Mouse (Mus musculus): ENCODE measurements at regions not wholly inside any gene's neighbourhood (a gene's known extent, or its start where the extent isn't known, plus 50 kb on each side); places are given as distances from the start of the nearest gene placed in this dataset.

DNA sequence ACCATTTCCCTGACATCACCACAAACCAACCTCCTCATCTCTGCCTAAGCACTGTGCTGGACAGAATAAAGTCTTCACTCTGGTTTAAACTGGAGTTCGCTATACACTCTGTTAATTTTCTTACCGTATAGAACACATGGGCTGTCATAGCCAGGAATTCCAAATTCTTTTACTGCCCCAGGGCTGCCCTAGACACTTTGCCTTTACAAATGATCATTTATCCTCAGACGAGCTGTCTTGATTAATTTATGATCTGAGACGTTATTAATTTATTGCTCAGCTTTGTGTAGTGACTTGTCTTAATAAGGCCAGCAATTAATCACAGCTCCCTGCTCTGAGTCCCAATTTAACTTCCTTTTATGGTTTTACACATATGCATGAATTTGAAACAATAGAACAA lies 125.2 kb upstream of the Lnx1 start:
- H3K27ac ChIP-seq (ENCODE audit: low read depth, low read length), result no peak overlapping the region
- no peak overlapping the region for H3K4me3 ChIP-seq (ENCODE audit: low read length)
- no peaks in the 10 kb centered on the region for H3K9me3 ChIP-seq (ENCODE audit: control insufficient read depth, low read length)
- WGBS, result 40% methylated on average over 4 of the region's 4 CpGs
- no peaks in the 10 kb centered on the region for H3K36me3 ChIP-seq (ENCODE audit: control insufficient read depth, insufficient read depth, low read length)
- no peaks in the 10 kb centered on the region for H3K27me3 ChIP-seq (replicated peaks; ENCODE audit: control insufficient read depth, insufficient read depth, low read length)
- ATAC-seq, result no peak
- H3K4me1 ChIP-seq (ENCODE audit: control insufficient read depth, insufficient read depth, low read depth, low read length), result no peaks in the 10 kb centered on the region
- no peak overlapping the region for H3K9ac ChIP-seq (ENCODE audit: low read depth, low read length)
- H3K4me2 ChIP-seq (ENCODE audit: low read length), result no peak overlapping the region

DNA sequence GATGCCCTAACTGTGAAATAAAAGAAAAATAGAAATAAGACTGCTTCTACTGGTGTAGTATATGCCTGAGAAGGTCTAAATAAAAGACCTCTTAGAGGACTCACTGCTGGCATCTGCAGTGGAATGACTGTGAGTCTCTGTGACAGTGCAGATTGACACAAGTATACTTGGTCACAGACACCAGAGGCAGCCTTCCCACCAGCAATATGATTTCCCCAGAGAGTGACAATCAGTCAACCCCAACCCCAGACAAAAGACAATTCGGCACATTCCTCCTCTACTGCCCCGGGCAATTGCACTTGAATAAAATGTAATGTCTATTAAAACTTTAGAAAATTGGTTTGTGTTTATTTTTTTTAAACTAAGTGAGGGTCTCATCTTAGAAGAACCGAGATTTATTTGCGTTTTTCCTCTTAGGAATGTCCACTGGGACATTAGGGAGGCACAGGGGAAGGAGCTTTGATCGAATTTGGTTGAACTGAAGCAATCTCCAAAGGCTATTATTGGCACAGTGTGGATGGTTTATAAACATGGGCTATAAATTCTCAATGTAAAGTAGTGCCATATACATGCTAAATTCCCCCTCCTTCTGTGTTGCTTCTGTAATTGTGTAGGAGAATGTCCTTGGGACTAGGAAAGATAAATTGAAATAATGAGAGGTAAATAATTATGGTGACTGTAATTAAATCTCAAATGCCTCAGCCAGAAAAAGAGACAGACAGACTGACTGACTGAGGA lies 123.0 kb upstream of the Lnx1 start:
- no peak for ATAC-seq
- no peak overlapping the region for H3K4me3 ChIP-seq (ENCODE audit: low read length)
- no peak overlapping the region for H3K9ac ChIP-seq (ENCODE audit: low read depth, low read length)
- H3K36me3 ChIP-seq (ENCODE audit: control insufficient read depth, insufficient read depth, low read length), result no peaks in the 10 kb centered on the region
- 41% methylated on average over 5 of the region's 5 CpGs for WGBS
- H3K27ac ChIP-seq (ENCODE audit: low read depth, low read length), result no peak overlapping the region
- H3K4me2 ChIP-seq (ENCODE audit: low read length), result no peak overlapping the region
- H3K27me3 ChIP-seq (replicated peaks; ENCODE audit: control insufficient read depth, insufficient read depth, low read length), result no peaks in the 10 kb centered on the region
- no peaks in the 10 kb centered on the region for H3K4me1 ChIP-seq (ENCODE audit: control insufficient read depth, insufficient read depth, low read depth, low read length)
- H3K9me3 ChIP-seq (ENCODE audit: control insufficient read depth, low read length), result no peaks in the 10 kb centered on the region

DNA sequence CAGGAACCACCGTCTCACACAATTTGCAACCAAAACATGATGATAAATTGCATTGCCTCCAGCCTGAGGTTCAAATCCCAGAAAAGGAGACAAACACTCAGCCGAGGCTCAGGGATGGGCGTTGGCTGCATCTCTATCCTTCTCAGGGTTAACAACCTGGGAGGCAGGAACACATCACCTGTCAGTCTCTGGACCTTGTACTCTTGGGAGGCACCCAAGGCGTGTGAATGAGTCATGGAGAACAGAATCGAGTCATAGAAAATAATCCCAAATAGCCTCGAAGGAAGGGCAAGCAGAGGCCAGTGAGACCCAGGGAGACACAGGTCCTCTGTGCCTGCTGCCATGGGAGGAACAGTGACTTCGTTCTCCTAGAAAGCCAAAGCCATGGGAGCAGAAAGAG lies 121.0 kb upstream of the Lnx1 start:
- ATAC-seq, result no peak
- Histone ChIP-seq H3K36me3 (ENCODE audit: control insufficient read depth, insufficient read depth, low read length) (no peaks in the 10 kb centered on the region), H3K4me3 (ENCODE audit: low read length) (no peak overlapping the region), H3K9ac (ENCODE audit: low read depth, low read length) (no peak overlapping the region), H3K9me3 (ENCODE audit: control insufficient read depth, low read length) (no peaks in the 10 kb centered on the region), H3K27ac (ENCODE audit: low read depth, low read length) (no peak overlapping the region), H3K4me2 (ENCODE audit: low read length) (no peak overlapping the region), H3K27me3 (replicated peaks; ENCODE audit: control insufficient read depth, insufficient read depth, low read length) (no peaks in the 10 kb centered on the region), H3K4me1 (ENCODE audit: control insufficient read depth, insufficient read depth, low read depth, low read length) (no peaks in the 10 kb centered on the region)
- 91% methylated on average over 7 of the region's 7 CpGs for WGBS

DNA sequence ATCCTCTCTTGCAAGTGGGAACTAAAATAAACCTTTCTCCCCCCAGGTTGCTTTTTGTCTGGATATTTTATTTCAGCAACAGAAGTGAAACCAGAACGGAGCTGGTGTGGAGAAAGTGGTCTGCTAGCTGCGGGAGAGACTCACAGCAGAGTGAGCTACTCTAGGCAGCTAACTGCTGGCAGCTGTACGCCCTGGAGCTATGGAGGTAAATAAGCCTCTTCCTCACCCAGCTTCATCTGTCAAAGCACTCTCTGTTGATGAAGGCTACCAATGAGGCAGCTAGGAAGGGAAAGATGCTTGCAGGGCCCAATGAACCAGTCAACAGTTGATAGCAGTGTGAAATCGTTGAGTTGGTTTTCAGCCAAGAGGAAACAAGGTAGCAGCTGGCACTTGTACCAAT lies 119.3 kb upstream of the Lnx1 start:
- no peaks in the 10 kb centered on the region for H3K4me1 ChIP-seq (ENCODE audit: control insufficient read depth, insufficient read depth, low read depth, low read length)
- no peak overlapping the region for H3K4me2 ChIP-seq (ENCODE audit: low read length)
- ATAC-seq, result peak; percentile 80
- no peak overlapping the region for H3K9ac ChIP-seq (ENCODE audit: low read depth, low read length)
- no peak overlapping the region for H3K27ac ChIP-seq (ENCODE audit: low read depth, low read length)
- H3K36me3 ChIP-seq (ENCODE audit: control insufficient read depth, insufficient read depth, low read length), result no peaks in the 10 kb centered on the region
- no peak overlapping the region for H3K4me3 ChIP-seq (ENCODE audit: low read length)
- no peaks in the 10 kb centered on the region for H3K27me3 ChIP-seq (replicated peaks; ENCODE audit: control insufficient read depth, insufficient read depth, low read length)
- no peaks in the 10 kb centered on the region for H3K9me3 ChIP-seq (ENCODE audit: control insufficient read depth, low read length)
- WGBS, result 66% methylated on average over 4 of the region's 4 CpGs

DNA sequence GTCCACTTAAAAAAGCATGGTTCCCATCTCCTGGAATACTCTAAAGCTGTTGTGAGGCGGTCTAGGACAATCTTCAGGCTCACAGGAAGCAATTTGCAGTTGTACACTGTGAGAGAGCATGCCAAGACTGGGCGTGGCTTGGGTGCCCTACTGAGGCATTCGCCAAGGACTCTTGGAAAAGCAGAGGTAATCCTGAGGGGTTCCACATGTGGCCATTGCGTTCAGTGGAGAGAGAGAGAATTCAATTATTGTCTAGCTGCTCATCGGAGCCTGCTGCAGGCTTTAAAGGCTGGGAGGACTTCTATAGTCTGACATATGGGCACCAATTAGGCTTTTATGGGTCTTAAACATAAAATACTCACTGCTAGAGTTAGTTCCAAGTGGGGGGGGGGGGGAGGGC lies 113.8 kb upstream of the Lnx1 start:
- H3K9me3 ChIP-seq (ENCODE audit: control insufficient read depth, low read length), result no peaks in the 10 kb centered on the region
- H3K27me3 ChIP-seq (replicated peaks; ENCODE audit: control insufficient read depth, insufficient read depth, low read length), result no peaks in the 10 kb centered on the region
- no peak overlapping the region for H3K9ac ChIP-seq (ENCODE audit: low read depth, low read length)
- ATAC-seq, result no peak
- H3K4me1 ChIP-seq (ENCODE audit: control insufficient read depth, insufficient read depth, low read depth, low read length), result no peaks in the 10 kb centered on the region; the same call in 1 of the 2 replicates
- 48% methylated on average over 5 of the region's 5 CpGs for WGBS
- H3K36me3 ChIP-seq (ENCODE audit: control insufficient read depth, insufficient read depth, low read length), result no peaks in the 10 kb centered on the region
- no peak overlapping the region for H3K27ac ChIP-seq (ENCODE audit: low read depth, low read length)
- H3K4me2 ChIP-seq (ENCODE audit: low read length), result no peak overlapping the region
- no peak overlapping the region for H3K4me3 ChIP-seq (ENCODE audit: low read length)

DNA sequence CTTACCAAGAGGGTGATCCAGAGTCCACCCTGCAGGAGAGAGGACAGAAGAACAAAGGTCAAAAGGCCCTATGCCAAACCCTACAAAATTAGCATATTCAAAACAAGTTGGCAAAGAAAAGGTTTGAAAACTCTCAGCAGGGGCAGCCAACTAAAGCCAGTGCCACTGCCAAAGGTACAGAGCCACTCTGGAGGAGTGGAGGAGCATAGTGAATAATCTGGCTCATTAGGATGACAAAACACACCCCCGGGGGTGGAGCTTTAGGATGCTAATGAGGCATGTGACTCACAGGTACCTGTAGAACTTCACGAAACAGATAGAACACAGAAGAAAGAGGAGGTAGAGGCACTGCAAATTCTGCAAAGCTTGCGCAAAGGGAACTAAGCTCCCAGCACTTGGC lies 110.7 kb upstream of the Lnx1 start:
- no peak overlapping the region for H3K4me2 ChIP-seq (ENCODE audit: low read length)
- no peak overlapping the region for H3K27ac ChIP-seq (ENCODE audit: low read depth, low read length)
- H3K9me3 ChIP-seq (ENCODE audit: control insufficient read depth, low read length), result no peaks in the 10 kb centered on the region
- 13% methylated on average over 3 of the region's 3 CpGs for WGBS
- no peaks in the 10 kb centered on the region for H3K36me3 ChIP-seq (ENCODE audit: control insufficient read depth, insufficient read depth, low read length)
- H3K4me3 ChIP-seq (ENCODE audit: low read length), result no peak overlapping the region
- ATAC-seq, result peak; percentile 84
- no peaks in the 10 kb centered on the region for H3K27me3 ChIP-seq (replicated peaks; ENCODE audit: control insufficient read depth, insufficient read depth, low read length)
- H3K4me1 ChIP-seq (ENCODE audit: control insufficient read depth, insufficient read depth, low read depth, low read length), result no peaks in the 10 kb centered on the region; the same call in 1 of the 2 replicates
- no peak overlapping the region for H3K9ac ChIP-seq (ENCODE audit: low read depth, low read length)

DNA sequence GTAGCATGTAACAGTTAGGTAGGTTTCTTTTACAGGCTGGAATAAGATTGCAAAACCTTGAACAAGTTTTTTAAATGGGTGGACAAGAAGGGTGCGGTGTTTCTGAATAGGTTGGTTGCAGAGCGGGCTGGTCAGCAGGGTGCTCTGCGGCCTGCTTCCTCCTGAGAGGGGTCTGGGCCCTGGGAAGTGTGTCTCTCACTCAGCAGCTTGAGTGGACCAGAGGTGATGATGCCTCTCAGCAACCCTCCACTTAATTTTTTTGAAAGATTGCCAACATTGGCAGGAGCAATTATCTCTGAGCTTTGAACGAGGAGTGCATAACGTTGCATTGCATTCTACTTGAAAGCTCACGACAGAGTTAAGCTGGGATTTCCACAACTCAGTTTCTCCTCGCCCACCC lies 108.3 kb upstream of the Lnx1 start:
- no peaks in the 10 kb centered on the region for H3K9me3 ChIP-seq (ENCODE audit: control insufficient read depth, low read length)
- no peaks in the 10 kb centered on the region for H3K36me3 ChIP-seq (ENCODE audit: control insufficient read depth, insufficient read depth, low read length)
- H3K9ac ChIP-seq (ENCODE audit: low read depth, low read length), result no peak overlapping the region
- H3K4me2 ChIP-seq (ENCODE audit: low read length), result no peak overlapping the region
- H3K27ac ChIP-seq (ENCODE audit: low read depth, low read length), result no peak overlapping the region
- no peak overlapping the region for H3K4me3 ChIP-seq (ENCODE audit: low read length)
- no peaks in the 10 kb centered on the region for H3K27me3 ChIP-seq (replicated peaks; ENCODE audit: control insufficient read depth, insufficient read depth, low read length)
- H3K4me1 ChIP-seq (ENCODE audit: control insufficient read depth, insufficient read depth, low read depth, low read length), result no peaks in the 10 kb centered on the region
- no peak for ATAC-seq
- WGBS, result 70% methylated on average over 7 of the region's 7 CpGs

DNA sequence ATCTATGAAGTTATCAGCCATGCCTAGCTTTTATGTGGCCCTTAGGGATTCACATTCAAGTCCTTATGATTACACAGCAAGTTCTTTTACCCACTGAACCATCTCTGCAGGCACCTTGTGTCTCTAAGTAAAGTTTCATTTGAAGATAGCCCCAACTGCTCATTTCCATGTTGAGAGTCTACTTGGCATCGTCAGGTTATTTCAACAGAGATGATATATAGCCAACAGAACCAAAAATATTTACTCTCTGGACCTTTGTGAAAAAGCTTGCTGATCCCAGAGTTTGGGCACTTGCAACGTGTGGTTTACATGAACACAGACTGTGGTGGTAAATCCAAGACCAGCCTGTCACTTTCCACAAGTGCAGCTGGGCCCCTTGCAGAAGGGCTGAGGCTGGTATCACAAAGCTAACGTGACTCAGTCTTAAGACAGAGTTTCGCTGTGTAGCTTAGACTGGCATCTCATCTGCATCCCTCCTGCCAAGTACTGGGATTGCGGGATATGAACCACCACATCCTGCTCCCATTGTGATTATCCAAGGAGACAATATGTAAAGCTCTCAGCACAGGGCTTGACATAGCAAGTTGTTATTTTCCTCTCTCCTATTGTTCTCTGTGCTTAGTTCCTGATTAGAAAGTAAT lies 105.0 kb upstream of the Lnx1 start:
- Histone ChIP-seq H3K36me3 (ENCODE audit: control insufficient read depth, insufficient read depth, low read length) (no peaks in the 10 kb centered on the region), H3K9me3 (ENCODE audit: control insufficient read depth, low read length) (no peaks in the 10 kb centered on the region), H3K9ac (ENCODE audit: low read depth, low read length) (no peak overlapping the region), H3K4me3 (ENCODE audit: low read length) (no peak overlapping the region), H3K27ac (ENCODE audit: low read depth, low read length) (no peak overlapping the region), H3K27me3 (replicated peaks; ENCODE audit: control insufficient read depth, insufficient read depth, low read length) (no peaks in the 10 kb centered on the region), H3K4me2 (ENCODE audit: low read length) (no peak overlapping the region), H3K4me1 (ENCODE audit: control insufficient read depth, insufficient read depth, low read depth, low read length) (peaks cover 1% of the 10 kb centered on the region)
- ATAC-seq, result no peak
- WGBS, result 74% methylated on average over 5 of the region's 5 CpGs

DNA sequence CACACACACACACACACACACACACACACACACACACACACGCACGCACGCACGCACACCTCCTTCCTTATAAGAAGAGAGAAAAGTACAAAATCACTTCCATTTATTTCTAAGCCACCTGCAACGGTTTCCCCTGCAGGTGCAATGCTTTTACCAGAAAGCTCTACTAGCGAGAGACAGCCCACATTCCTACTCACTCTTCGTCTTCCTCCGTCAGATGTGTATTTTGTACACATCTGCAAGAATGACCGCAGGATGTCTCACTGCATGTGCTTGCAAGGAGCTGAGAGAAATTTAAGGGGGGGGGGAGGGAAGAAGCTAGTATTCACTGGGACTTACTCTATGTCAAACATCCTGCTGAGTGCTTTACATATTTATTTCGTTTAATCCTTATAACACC lies 99.2 kb upstream of the Lnx1 start:
- H3K4me1 ChIP-seq (ENCODE audit: control insufficient read depth, insufficient read depth, low read depth, low read length), result peaks cover 4% of the 10 kb centered on the region
- no peak overlapping the region for H3K4me3 ChIP-seq (ENCODE audit: low read length)
- no peaks in the 10 kb centered on the region for H3K36me3 ChIP-seq (ENCODE audit: control insufficient read depth, insufficient read depth, low read length)
- WGBS, result 76% methylated on average over 10 of the region's 10 CpGs
- H3K27ac ChIP-seq (ENCODE audit: low read depth, low read length), result no peak overlapping the region
- H3K27me3 ChIP-seq (replicated peaks; ENCODE audit: control insufficient read depth, insufficient read depth, low read length), result no peaks in the 10 kb centered on the region
- H3K9ac ChIP-seq (ENCODE audit: low read depth, low read length), result no peak overlapping the region
- no peaks in the 10 kb centered on the region for H3K9me3 ChIP-seq (ENCODE audit: control insufficient read depth, low read length)
- no peak for ATAC-seq
- H3K4me2 ChIP-seq (ENCODE audit: low read length), result no peak overlapping the region

Data from hindbrain, embryonic 16.5 days (tissue).